26 mouse cellular contexts compared by ENCODE assay signal in the genomic region with DNA sequence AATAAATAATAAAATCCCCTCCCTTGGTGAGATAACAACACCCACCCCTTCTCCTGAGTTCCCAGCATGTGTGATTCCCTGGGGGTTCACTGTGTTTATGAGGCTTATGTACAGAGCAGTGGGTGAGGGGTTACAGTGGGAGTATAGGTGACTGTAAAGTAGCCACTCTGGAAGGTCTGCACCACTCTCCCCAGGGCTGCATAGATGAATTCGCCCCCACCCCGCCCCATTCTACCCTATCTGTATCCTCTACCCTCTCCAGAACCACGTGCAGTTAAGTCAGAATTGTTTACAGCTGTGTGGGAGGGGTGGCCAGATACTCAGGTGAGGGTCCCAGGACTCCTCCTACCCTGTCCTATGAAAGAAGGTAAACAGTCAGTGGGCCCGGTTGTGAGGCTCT. TPM values are rescaled to one million over a fixed set of nuclear protein-coding genes. Genes with fewer than 3 reads are reported as not detected.
DNase-seq lines count a peak whose midpoint lies in the region; ATAC-seq and TF ChIP-seq lines count a peak whose summit lies in the region.
"Had no signal": no experiment of that assay in that cellular context is flagged by ENCODE, and none has a peak within 500 bp of the region (broad histone marks: within the 10 kb centered on the region; RNA-seq: fewer than 3 reads in every experiment).

No protein-coding gene starts in this region.

- no peaks in the 10 kb centered on the region for H3K27me3 ChIP-seq in embryonic facial prominence, embryonic 11.5 days (ENCODE audit: control insufficient read depth, insufficient read depth, low read length)
- H3K27me3 ChIP-seq in embryonic facial prominence, embryonic 10.5 days (replicated peaks; ENCODE audit: low read depth, poor library complexity, severe bottlenecking) = no peaks in the 10 kb centered on the region
- H3K27me3 ChIP-seq in heart, embryonic 14.5 days (ENCODE audit: control insufficient read depth, insufficient read depth, low read length) = no peaks in the 10 kb centered on the region
- no peaks in the 10 kb centered on the region for H3K27me3 ChIP-seq in heart, adult 2 months (ENCODE audit: control insufficient read depth, insufficient read depth, low read length)
- no peaks in the 10 kb centered on the region for H3K27me3 ChIP-seq in midbrain, embryonic 11.5 days (ENCODE audit: control insufficient read depth, insufficient read depth, low read length)
- H3K27me3 ChIP-seq in midbrain, embryonic 15.5 days (replicated peaks) = no peaks in the 10 kb centered on the region
- H3K27me3 ChIP-seq: embryonic facial prominence, embryonic 12.5 days; embryonic facial prominence, embryonic 15.5 days; heart, embryonic 15.5 days; hindbrain, embryonic 13.5 days; intestine, embryonic 15.5 days had no signal

- no peak for DNase-seq in embryonic facial prominence, embryonic 11.5 days (ENCODE audit: low spot score)
- DNase-seq in embryonic facial prominence, embryonic 10.5 days (ENCODE audit: low spot score) = no peak
- no peak for DNase-seq in heart, adult 2 months
- DNase-seq in midbrain, embryonic 11.5 days (ENCODE audit: low spot score, missing footprints) = peak; percentile 2
- DNase-seq: adrenal gland, adult 8-10 months; adrenal gland, postnatal 25 days; cerebellum, adult 11-12 months; cerebellum, adult 8-10 months; cerebellum, postnatal 10 days; cerebellum, postnatal 36 days; embryo, embryonic 11 days; forebrain, postnatal 0 days; gastrocnemius, postnatal 25 days; heart, postnatal 10 days; heart, postnatal 36 days had no signal

- no peak overlapping the region for H3K27ac ChIP-seq in embryonic facial prominence, embryonic 11.5 days (replicated peaks; ENCODE audit: low read depth, low read length)
- no peak overlapping the region for H3K27ac ChIP-seq in embryonic facial prominence, embryonic 10.5 days (replicated peaks)
- H3K27ac ChIP-seq in heart, embryonic 14.5 days (replicated peaks in 1 of 2; ENCODE audit: control insufficient read depth in 1 of 2, insufficient read depth in 1 of 2, low read depth in 2 of 2, low read length in 2 of 2) = no peak overlapping the region
- no peak overlapping the region for H3K27ac ChIP-seq in heart, adult 2 months
- H3K27ac ChIP-seq in midbrain, embryonic 11.5 days (ENCODE audit: low read depth, low read length) = no peak overlapping the region
- no peak overlapping the region for H3K27ac ChIP-seq in midbrain, embryonic 15.5 days
- H3K27ac ChIP-seq: embryonic facial prominence, embryonic 12.5 days; embryonic facial prominence, embryonic 15.5 days; heart, embryonic 15.5 days; hindbrain, embryonic 10.5 days; hindbrain, embryonic 13.5 days; intestine, embryonic 15.5 days had no signal

- WGBS in embryonic facial prominence, embryonic 11.5 days = 65% methylated on average over 4 of the region's 4 CpGs
- WGBS in embryonic facial prominence, embryonic 10.5 days = 71% methylated on average over 4 of the region's 4 CpGs
- WGBS in heart, embryonic 14.5 days = 73% methylated on average over 4 of the region's 4 CpGs
- WGBS in heart, adult 2 months = 65% methylated on average over 4 of the region's 4 CpGs
- WGBS in midbrain, embryonic 11.5 days = 73% methylated on average over 4 of the region's 4 CpGs
- 77% methylated on average over 4 of the region's 4 CpGs for WGBS in midbrain, embryonic 15.5 days

- H3K79me2 ChIP-seq in heart, adult 2 months (replicated peaks; ENCODE audit: control insufficient read depth, insufficient read depth, low read length) = no peaks in the 10 kb centered on the region

- no peaks in the 10 kb centered on the region for H3K9me3 ChIP-seq in embryonic facial prominence, embryonic 11.5 days (replicated peaks; ENCODE audit: control insufficient read depth, low read length)
- no peaks in the 10 kb centered on the region for H3K9me3 ChIP-seq in embryonic facial prominence, embryonic 10.5 days
- no peaks in the 10 kb centered on the region for H3K9me3 ChIP-seq in heart, embryonic 14.5 days (ENCODE audit: control insufficient read depth, low read length)
- no peaks in the 10 kb centered on the region for H3K9me3 ChIP-seq in midbrain, embryonic 11.5 days (ENCODE audit: control insufficient read depth, low read length)
- no peaks in the 10 kb centered on the region for H3K9me3 ChIP-seq in midbrain, embryonic 15.5 days
- H3K9me3 ChIP-seq: embryonic facial prominence, embryonic 12.5 days; embryonic facial prominence, embryonic 15.5 days; heart, embryonic 15.5 days; hindbrain, embryonic 10.5 days; hindbrain, embryonic 13.5 days; intestine, embryonic 15.5 days had no signal

- no peak for TF ChIP-seq CTCF in heart, adult 2 months (IDR thresholded peaks at IDR 0.05)

- no peak overlapping the region for H3K4me3 ChIP-seq in embryonic facial prominence, embryonic 11.5 days (ENCODE audit: low read depth, low read length)
- H3K4me3 ChIP-seq in embryonic facial prominence, embryonic 10.5 days = no peak overlapping the region
- no peak overlapping the region for H3K4me3 ChIP-seq in heart, embryonic 14.5 days (ENCODE audit: control insufficient read depth in 1 of 2, insufficient read depth in 1 of 2, low read depth in 1 of 2, low read length in 2 of 2)
- H3K4me3 ChIP-seq in heart, adult 2 months = no peak overlapping the region
- no peak overlapping the region for H3K4me3 ChIP-seq in midbrain, embryonic 11.5 days (ENCODE audit: low read depth, low read length)
- no peak overlapping the region for H3K4me3 ChIP-seq in midbrain, embryonic 15.5 days
- H3K4me3 ChIP-seq: embryonic facial prominence, embryonic 12.5 days; embryonic facial prominence, embryonic 15.5 days; heart, embryonic 15.5 days; hindbrain, embryonic 10.5 days; hindbrain, embryonic 13.5 days; intestine, embryonic 15.5 days had no signal

- no peak for TF ChIP-seq POLR2A in heart, adult 2 months (IDR thresholded peaks at IDR 0.05; ENCODE audit: insufficient read depth, low read depth, low read length)

- 0 out of 2 replicates have a peak, but pooled peaks have one; percentile 29 for ATAC-seq in embryonic facial prominence, embryonic 11.5 days (replicated peaks; ENCODE audit: insufficient number of reproducible peaks, low FRiP score, low TSS enrichment, low read depth)
- ATAC-seq in heart, embryonic 14.5 days (ENCODE audit: insufficient number of reproducible peaks, insufficient read depth, low FRiP score, low read depth) = 0 out of 2 replicates have a peak, but pooled peaks have one; percentile 19
- no peak for ATAC-seq in midbrain, embryonic 11.5 days (ENCODE audit: low FRiP score)
- no peak for ATAC-seq in midbrain, embryonic 15.5 days (replicated peaks)
- ATAC-seq: activated CD4-positive, CD25-positive, alpha-beta regulatory T cell, adult 4 months; forebrain, embryonic 14.5 days; forebrain, postnatal 0 days; hindbrain, embryonic 16.5 days; intestine, embryonic 15.5 days had no signal

- H3K36me3 ChIP-seq in embryonic facial prominence, embryonic 11.5 days (replicated peaks; ENCODE audit: control insufficient read depth, insufficient read depth, low read depth, low read length) = no peaks in the 10 kb centered on the region; the same call in 1 of the 2 replicates
- H3K36me3 ChIP-seq in embryonic facial prominence, embryonic 10.5 days (replicated peaks) = peaks cover 28% of the 10 kb centered on the region
- peaks cover 29% of the 10 kb centered on the region for H3K36me3 ChIP-seq in heart, embryonic 14.5 days (ENCODE audit: control insufficient read depth, insufficient read depth, low read length)
- peaks cover 8% of the 10 kb centered on the region for H3K36me3 ChIP-seq in heart, adult 2 months (ENCODE audit: control insufficient read depth, insufficient read depth, low read length)
- peaks cover 3% of the 10 kb centered on the region; the same call in 1 of the 2 replicates for H3K36me3 ChIP-seq in midbrain, embryonic 11.5 days (ENCODE audit: control insufficient read depth, insufficient read depth, low read length)
- peaks cover 11% of the 10 kb centered on the region; the same call in 1 of the 2 replicates for H3K36me3 ChIP-seq in midbrain, embryonic 15.5 days (replicated peaks)

- TF ChIP-seq EP300 in heart, adult 2 months (IDR thresholded peaks at IDR 0.05; ENCODE audit: insufficient read depth, low read depth, low read length) = no peak

- H3K4me2 ChIP-seq in embryonic facial prominence, embryonic 11.5 days (ENCODE audit: low read depth, low read length) = no peak overlapping the region
- H3K4me2 ChIP-seq in heart, embryonic 14.5 days (ENCODE audit: low read length) = no peak overlapping the region
- H3K4me2 ChIP-seq in midbrain, embryonic 11.5 days = no peak overlapping the region
- no peak overlapping the region for H3K4me2 ChIP-seq in midbrain, embryonic 15.5 days
- H3K4me2 ChIP-seq: embryonic facial prominence, embryonic 12.5 days; embryonic facial prominence, embryonic 15.5 days; heart, embryonic 15.5 days; hindbrain, embryonic 13.5 days; intestine, embryonic 15.5 days had no signal

- no peaks in the 10 kb centered on the region for H3K4me1 ChIP-seq in embryonic facial prominence, embryonic 11.5 days (ENCODE audit: control insufficient read depth, insufficient read depth, low read length)
- peaks cover 6% of the 10 kb centered on the region for H3K4me1 ChIP-seq in embryonic facial prominence, embryonic 10.5 days
- H3K4me1 ChIP-seq in heart, embryonic 14.5 days (ENCODE audit: control insufficient read depth in 2 of 2, insufficient read depth in 2 of 2, low read length in 2 of 2) = peaks cover 10 to 16% of the 10 kb centered on the region in 2 experiments
- H3K4me1 ChIP-seq in heart, adult 2 months (ENCODE audit: control insufficient read depth, insufficient read depth, low read length) = peaks cover 5% of the 10 kb centered on the region
- no peaks in the 10 kb centered on the region for H3K4me1 ChIP-seq in midbrain, embryonic 11.5 days (ENCODE audit: control insufficient read depth, insufficient read depth, low read length)
- H3K4me1 ChIP-seq in midbrain, embryonic 15.5 days = no peaks in the 10 kb centered on the region
- H3K4me1 ChIP-seq: embryonic facial prominence, embryonic 12.5 days; hindbrain, embryonic 10.5 days; hindbrain, embryonic 13.5 days had no signal

- H3K9ac ChIP-seq in embryonic facial prominence, embryonic 11.5 days (replicated peaks; ENCODE audit: low read length) = no peak overlapping the region
- H3K9ac ChIP-seq in heart, embryonic 14.5 days (ENCODE audit: low read length) = no peak overlapping the region
- H3K9ac ChIP-seq in heart, adult 2 months (ENCODE audit: low read depth, low read length) = no peak overlapping the region
- H3K9ac ChIP-seq in midbrain, embryonic 11.5 days (ENCODE audit: low read length) = no peak overlapping the region
- H3K9ac ChIP-seq in midbrain, embryonic 15.5 days = no peak overlapping the region
- H3K9ac ChIP-seq: embryonic facial prominence, embryonic 12.5 days; embryonic facial prominence, embryonic 15.5 days; forebrain, postnatal 0 days; heart, embryonic 15.5 days; hindbrain, embryonic 13.5 days; intestine, embryonic 15.5 days had no signal

- intact Hi-C loops in heart, adult 2 months (cut with DNase I) = no loop called here

RNA-seq across cellular contexts. Expression of gene Nqo1, which starts 20.1 kb away (rescaled TPM):
- 13.8 and 15.0 TPM in 2 replicates for polyA plus RNA-seq in embryonic facial prominence, embryonic 11.5 days (2014; fragmentation: Nextera tagmentation; extraction: Ambion mirVana)
- 6.7 and 7.8 TPM in 2 replicates for polyA plus RNA-seq in embryonic facial prominence, embryonic 10.5 days (2016; fragmentation: Nextera tagmentation; extraction: Ambion mirVana)
- polyA plus RNA-seq in heart, embryonic 14.5 days (2014; fragmentation: Nextera tagmentation; extraction: Ambion mirVana) = 6.0 and 6.4 TPM in 2 replicates
- total RNA-seq in heart, adult 2 months (2021) = 10 to 100 TPM; 43.5 to 58.2 TPM
- 36.7 and 63.2 TPM in 2 replicates for polyA plus RNA-seq in heart, adult 2 months (2012; rRNA removed)
- polyA plus RNA-seq in midbrain, embryonic 11.5 days (2014; fragmentation: Nextera tagmentation; extraction: Ambion mirVana) = 6.7 and 7.9 TPM in 2 replicates
- polyA plus RNA-seq in midbrain, embryonic 15.5 days (2015; fragmentation: Nextera tagmentation; extraction: Ambion mirVana) = 4.1 and 5.5 TPM in 2 replicates

RNA-seq across cellular contexts. Expression of gene Nob1, which starts 42.0 kb away (rescaled TPM):
- 81.9 and 82.4 TPM in 2 replicates for polyA plus RNA-seq in embryonic facial prominence, embryonic 11.5 days (2014; fragmentation: Nextera tagmentation; extraction: Ambion mirVana)
- 104 and 106 TPM in 2 replicates for polyA plus RNA-seq in embryonic facial prominence, embryonic 10.5 days (2016; fragmentation: Nextera tagmentation; extraction: Ambion mirVana)
- 41.2 and 41.8 TPM in 2 replicates for polyA plus RNA-seq in heart, embryonic 14.5 days (2014; fragmentation: Nextera tagmentation; extraction: Ambion mirVana)
- total RNA-seq in heart, adult 2 months (2021) = 10 to 100 TPM; 21.5 to 22.0 TPM
- polyA plus RNA-seq in heart, adult 2 months (2012; rRNA removed) = 21.7 and 30.6 TPM in 2 replicates
- polyA plus RNA-seq in midbrain, embryonic 11.5 days (2014; fragmentation: Nextera tagmentation; extraction: Ambion mirVana) = 69.5 and 81.7 TPM in 2 replicates
- polyA plus RNA-seq in midbrain, embryonic 15.5 days (2015; fragmentation: Nextera tagmentation; extraction: Ambion mirVana) = 68.0 and 70.0 TPM in 2 replicates

RNA-seq across cellular contexts. Expression of gene Wwp2, which starts 53.3 kb away (rescaled TPM):
- 66.0 and 74.6 TPM in 2 replicates for polyA plus RNA-seq in embryonic facial prominence, embryonic 11.5 days (2014; fragmentation: Nextera tagmentation; extraction: Ambion mirVana)
- 62.2 and 67.5 TPM in 2 replicates for polyA plus RNA-seq in embryonic facial prominence, embryonic 10.5 days (2016; fragmentation: Nextera tagmentation; extraction: Ambion mirVana)
- 28.5 and 28.6 TPM in 2 replicates for polyA plus RNA-seq in heart, embryonic 14.5 days (2014; fragmentation: Nextera tagmentation; extraction: Ambion mirVana)
- total RNA-seq in heart, adult 2 months (2021) = 10 to 100 TPM; 20.5 to 31.5 TPM
- 18.7 and 21.8 TPM in 2 replicates for polyA plus RNA-seq in heart, adult 2 months (2012; rRNA removed)
- polyA plus RNA-seq in midbrain, embryonic 11.5 days (2014; fragmentation: Nextera tagmentation; extraction: Ambion mirVana) = 53.1 and 56.4 TPM in 2 replicates
- 43.0 and 44.3 TPM in 2 replicates for polyA plus RNA-seq in midbrain, embryonic 15.5 days (2015; fragmentation: Nextera tagmentation; extraction: Ambion mirVana)

Comparison
In these comparisons a context has a peak if more than half of its experiments do, and no peak if none do; other contexts are left out.
1. ATAC-seq: peak in embryonic facial prominence, embryonic 11.5 days (single experiment) and heart, embryonic 14.5 days (single experiment); none in midbrain, embryonic 11.5 days (single experiment) and midbrain, embryonic 15.5 days (single experiment).